Mouse (Mus musculus) heart, postnatal 0 days (tissue): ENCODE data around the gene Cpsf6. TPM values are rescaled to one million over a fixed set of nuclear protein-coding genes. Genes with fewer than 3 reads are reported as not detected.

Experiments
- ATAC-seq: fragments of 200-750 bp; cut with Nextera tagmentation; 2 replicates; pipeline ENCODE4 v1.8.0; 2017; ENCODE audit warnings: low read depth, moderate number of reproducible peaks, moderate library complexity; ENCODE audit not compliant: insufficient read depth
- DNase-seq: peaks from one replicate; pipeline ENCODE4 v3.0.0-alpha.2; 2016; ENCODE audit warnings: low spot score
- H3K27ac ChIP-seq: fragments of 300-500 bp; sonication (generic); 2 replicates; pipeline ENCODE4 v1.5.1; 2014; ENCODE audit warnings: low read depth, mild to moderate bottlenecking
- H3K27me3 ChIP-seq: fragments of 300-500 bp; sonication (generic); 2 replicates; pipeline ENCODE4 v1.6.1; 2014; ENCODE audit warnings: low read length, mixed read lengths; ENCODE audit not compliant: control insufficient read depth, insufficient read depth
- H3K36me3 ChIP-seq: fragments of 300-500 bp; sonication (generic); replicated peaks from 2 replicates; pipeline ENCODE4 v1.6.1; 2014; ENCODE audit warnings: low read length, mixed read lengths; ENCODE audit not compliant: control insufficient read depth, insufficient read depth
- H3K4me1 ChIP-seq: fragments of 300-500 bp; sonication (generic); 2 replicates; pipeline ENCODE4 v1.6.1; 2014; ENCODE audit warnings: antibody characterized with exemption; ENCODE audit not compliant: control insufficient read depth, insufficient read depth
- H3K4me2 ChIP-seq: fragments of 300-500 bp; sonication (generic); 2 replicates; pipeline ENCODE4 v1.6.1; 2014; ENCODE audit warnings: low read depth, mild to moderate bottlenecking, low read length, moderate library complexity
- H3K4me3 ChIP-seq: fragments of 300-500 bp; sonication (generic); 2 replicates; pipeline ENCODE4 v1.5.1; 2014; ENCODE audit warnings: low read depth, low read length
- H3K9ac ChIP-seq: fragments of 300-500 bp; sonication (generic); replicated peaks from 2 replicates; pipeline ENCODE4 v1.6.1; 2014; ENCODE audit warnings: low read depth, low read length, mixed read lengths
- H3K9me3 ChIP-seq: fragments of 300-500 bp; sonication (generic); replicated peaks from 2 replicates; pipeline ENCODE4 v1.6.1; 2016; ENCODE audit warnings: low read length; ENCODE audit not compliant: control insufficient read depth
- CTCF ChIP-seq: IDR thresholded peaks from 2 replicates; pipeline ENCODE4 v1.5.1; 2016; ENCODE audit warnings: antibody characterized with exemption, control low read depth, low read depth
- EP300 ChIP-seq: IDR thresholded peaks from 2 replicates; pipeline ENCODE4 v1.6.1; 2016; ENCODE audit warnings: antibody characterized with exemption, low read depth
- WGBS: fragments of 180-500 bp; shearing (Covaris S2); extraction: QIAGEN DNeasy Blood & Tissue Kit; methylation state at CpG from one replicate; pipeline ENCODE4 v1.1.7; 2014; 5-methylcytosine and 5-hydroxymethylcytosine counted together
- polyA plus RNA-seq: library from polyadenylated mRNA; unstranded; fragments of >200 nt; fragmentation: Nextera tagmentation; extraction: Ambion mirVana; gene quantifications from 2 replicates; pipeline ENCODE4 v1.2.1, GENCODE M21; 2015
- total RNA-seq: library from RNA; depleted of rRNA; stranded (reverse); fragments of >200 nt; gene quantifications from 2 replicates; pipeline ENCODE4 v1.2.3, GENCODE M21; 2014; ENCODE audit warnings: low replicate concordance

Gene Cpsf6
- total and polyA plus RNA-seq, 2 experiments from 2014 or later, result 55.7 to 57.8 TPM

- H3K4me2 ChIP-seq, result no peak overlapping the region
- no peaks in the 10 kb centered on the region for H3K27me3 ChIP-seq
- H3K4me1 ChIP-seq, result no peaks in the 10 kb centered on the region
- H3K9ac ChIP-seq, result no peak overlapping the region
- no peak overlapping the region for H3K4me3 ChIP-seq
- DNase-seq (no peak), ATAC-seq (no peak)
- no peak overlapping the region for H3K27ac ChIP-seq
- 84% methylated on average over 2 of the region's 2 CpGs for WGBS
- TF ChIP-seq CTCF, result no peak
- no peak for TF ChIP-seq EP300
- no peaks in the 10 kb centered on the region for H3K9me3 ChIP-seq
- H3K36me3 ChIP-seq, result no peaks in the 10 kb centered on the region
Observed at GRCm38 (mm10) chr10:117313133-117313532, 66.7 kb downstream of the Cpsf6 start.

- Histone ChIP-seq H3K9ac (no peak overlapping the region), H3K4me2 (no peak overlapping the region), H3K9me3 (no peaks in the 10 kb centered on the region), H3K4me1 (no peaks in the 10 kb centered on the region), H3K36me3 (no peaks in the 10 kb centered on the region), H3K4me3 (no peak overlapping the region), H3K27ac (no peak overlapping the region), H3K27me3 (no peaks in the 10 kb centered on the region)
- 72% methylated on average over 8 of the region's 8 CpGs for WGBS
- no peak for DNase-seq
- TF ChIP-seq CTCF (no peak), EP300 (no peak)
- ATAC-seq, result no peak
Observed at GRCm38 (mm10) chr10:117312168-117312567, 67.6 kb downstream of the Cpsf6 start.

- ATAC-seq (no peak), DNase-seq (no peak)
- Histone ChIP-seq H3K9me3 (peaks cover 8% of the 10 kb centered on the region; the same call in 1 of the 2 replicates), H3K27me3 (no peaks in the 10 kb centered on the region), H3K4me3 (no peak overlapping the region), H3K4me1 (no peaks in the 10 kb centered on the region), H3K9ac (no peak overlapping the region), H3K27ac (no peak overlapping the region), H3K4me2 (no peak overlapping the region), H3K36me3 (no peaks in the 10 kb centered on the region)
- no peak for TF ChIP-seq CTCF
- TF ChIP-seq EP300, result no peak
- 80% methylated on average over 5 of the region's 5 CpGs for WGBS
Observed at GRCm38 (mm10) chr10:117304371-117304770, 75.4 kb downstream of the Cpsf6 start.

- H3K27ac ChIP-seq, result no peak overlapping the region
- H3K9me3 ChIP-seq, result peaks cover 8% of the 10 kb centered on the region; the same call in 1 of the 2 replicates
- H3K4me1 ChIP-seq, result no peaks in the 10 kb centered on the region
- no peaks in the 10 kb centered on the region for H3K27me3 ChIP-seq
- no peaks in the 10 kb centered on the region for H3K36me3 ChIP-seq
- H3K9ac ChIP-seq, result no peak overlapping the region
- no peak for TF ChIP-seq CTCF
- peak; percentile 55; the same call in 1 of the 2 replicates for TF ChIP-seq EP300
- 62% methylated on average over 1 of the region's 1 CpGs for WGBS
- ATAC-seq (no peak), DNase-seq (peak; percentile 12)
- H3K4me2 ChIP-seq, result no peak overlapping the region
- H3K4me3 ChIP-seq, result no peak overlapping the region
Observed at GRCm38 (mm10) chr10:117301688-117302087, 78.1 kb downstream of the Cpsf6 start.

DNA sequence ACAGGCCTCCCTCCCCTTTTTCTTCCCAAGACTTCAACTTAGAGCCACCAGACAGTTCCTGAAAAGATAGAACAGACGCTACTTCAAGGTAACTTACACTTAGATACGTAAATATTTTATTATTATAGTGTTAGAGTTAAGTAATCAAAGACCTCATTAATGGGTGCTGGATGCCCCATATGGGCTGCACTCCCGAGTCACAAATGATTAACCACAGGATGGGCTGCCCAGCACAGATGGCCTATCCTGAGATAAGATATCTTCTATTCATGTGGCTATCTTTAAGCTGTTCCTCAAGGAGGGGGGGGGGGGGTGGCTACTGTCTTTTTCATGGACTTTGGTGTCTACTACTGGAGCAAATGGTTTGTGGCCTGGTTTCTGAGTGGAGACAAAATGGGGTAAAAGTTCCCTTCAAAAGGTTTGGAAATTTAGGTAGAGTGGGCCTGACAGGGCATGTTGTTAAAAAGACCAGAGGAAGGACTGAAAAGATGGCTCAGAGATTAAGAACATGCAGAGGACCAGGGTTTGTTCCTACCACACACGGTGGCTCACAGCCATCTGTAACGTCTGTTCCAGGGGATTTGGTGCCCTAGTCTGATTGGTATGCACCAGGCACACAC, 79.8 kb downstream of the Cpsf6 start:
- no peaks in the 10 kb centered on the region for H3K4me1 ChIP-seq
- no peak for TF ChIP-seq CTCF
- TF ChIP-seq EP300, result no peak
- no peak overlapping the region for H3K27ac ChIP-seq
- DNase-seq (no peak), ATAC-seq (no peak)
- WGBS, result 76% methylated on average over 5 of the region's 5 CpGs
- H3K9ac ChIP-seq, result no peak overlapping the region
- H3K27me3 ChIP-seq, result no peaks in the 10 kb centered on the region
- H3K36me3 ChIP-seq, result no peaks in the 10 kb centered on the region
- H3K9me3 ChIP-seq, result peaks cover 8% of the 10 kb centered on the region; the same call in 1 of the 2 replicates
- no peak overlapping the region for H3K4me2 ChIP-seq
- H3K4me3 ChIP-seq, result no peak overlapping the region

DNA sequence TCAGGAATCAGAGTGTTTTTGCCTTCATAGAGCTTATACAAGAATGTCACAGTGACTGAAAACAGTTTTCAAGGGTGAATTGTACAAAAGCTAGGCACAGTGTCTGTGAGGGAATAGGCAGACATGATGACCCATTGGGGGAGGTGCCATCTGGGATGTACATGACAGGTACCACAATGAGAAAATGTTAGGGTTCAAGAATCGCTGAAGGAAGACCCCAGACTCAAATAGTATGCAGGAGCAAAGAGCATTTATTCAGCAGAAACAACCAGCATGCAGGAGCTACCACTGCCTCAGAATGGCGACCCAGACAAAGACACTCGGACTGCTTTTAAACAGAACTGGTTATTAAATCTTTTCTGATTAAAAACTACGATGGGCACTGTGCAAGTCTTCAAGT, 80.7 kb downstream of the Cpsf6 start:
- Histone ChIP-seq H3K36me3 (no peaks in the 10 kb centered on the region), H3K9me3 (peaks cover 8% of the 10 kb centered on the region; the same call in 1 of the 2 replicates), H3K27me3 (no peaks in the 10 kb centered on the region), H3K4me2 (no peak overlapping the region), H3K9ac (no peak overlapping the region), H3K4me3 (no peak overlapping the region), H3K4me1 (no peaks in the 10 kb centered on the region), H3K27ac (no peak overlapping the region)
- ATAC-seq (no peak), DNase-seq (no peak)
- 88% methylated on average over 4 of the region's 4 CpGs for WGBS
- TF ChIP-seq EP300, result no peak
- no peak for TF ChIP-seq CTCF
